Mouse (Mus musculus) limb, embryonic 10.5 days (tissue): ENCODE measurements around the gene Klk8. TPM values are rescaled to one million over a fixed set of nuclear protein-coding genes. Genes with fewer than 3 reads are reported as not detected.

ENCODE experiments used
- DNase-seq: peaks from one replicate; pipeline ENCODE4 v3.0.0-alpha.2; 2017; ENCODE audit warnings: low spot score
- H3K27ac ChIP-seq: fragments of 300-500 bp; sonication (generic); 2 replicates; pipeline ENCODE4 v1.5.1; 2016; ENCODE audit warnings: mild to moderate bottlenecking
- H3K27me3 ChIP-seq: fragments of 300-500 bp; sonication (generic); 2 replicates; pipeline ENCODE4 v1.6.1; 2016; ENCODE audit warnings: low read depth, mild to moderate bottlenecking; ENCODE audit not compliant: poor library complexity, severe bottlenecking
- H3K36me3 ChIP-seq: fragments of 300-500 bp; sonication (generic); 2 replicates; pipeline ENCODE4 v1.6.1; 2016; ENCODE audit warnings: mild to moderate bottlenecking, moderate library complexity
- H3K4me1 ChIP-seq: fragments of 300-500 bp; sonication (generic); 2 replicates; pipeline ENCODE4 v1.6.1; 2016
- H3K4me3 ChIP-seq: fragments of 300-500 bp; sonication (generic); 2 replicates; pipeline ENCODE4 v1.5.1; 2016; ENCODE audit warnings: mild to moderate bottlenecking, moderate library complexity
- H3K9me3 ChIP-seq: fragments of 300-500 bp; sonication (generic); replicated peaks from 2 replicates; pipeline ENCODE4 v1.6.1; 2016; ENCODE audit warnings: mild to moderate bottlenecking
- WGBS: fragments of 180-500 bp; shearing (Covaris S2); methylation state at CpG from one replicate; pipeline ENCODE4 v1.1.7; 2016; 5-methylcytosine and 5-hydroxymethylcytosine counted together
- polyA plus RNA-seq: library from polyadenylated mRNA; unstranded; fragments of >200 nt; fragmentation: Nextera tagmentation; extraction: Ambion mirVana; gene quantifications from 2 replicates; pipeline ENCODE4 v1.2.1, GENCODE M21; 2016

Gene Klk8
- polyA plus RNA-seq, 1 experiment from 2014 or later, result 13.7 TPM

DNA sequence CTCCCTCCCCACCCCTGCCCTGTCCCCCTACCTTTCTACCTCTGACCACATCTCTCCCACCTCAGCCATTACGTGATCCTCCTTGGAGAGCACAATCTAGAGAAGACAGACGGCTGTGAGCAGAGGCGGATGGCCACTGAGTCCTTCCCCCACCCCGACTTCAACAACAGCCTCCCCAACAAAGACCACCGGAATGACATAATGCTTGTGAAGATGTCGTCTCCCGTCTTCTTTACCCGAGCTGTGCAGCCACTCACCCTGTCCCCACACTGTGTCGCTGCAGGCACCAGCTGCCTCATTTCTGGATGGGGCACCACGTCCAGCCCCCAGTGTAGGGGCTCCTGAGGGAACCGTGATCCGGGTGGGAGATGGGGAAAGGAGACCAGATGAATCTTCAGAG lies 20.0 kb upstream of the Klk8 start:
- Histone ChIP-seq H3K4me3 (no peak overlapping the region), H3K9me3 (no peaks in the 10 kb centered on the region), H3K36me3 (no peaks in the 10 kb centered on the region), H3K27ac (no peak overlapping the region), H3K27me3 (0 out of 2 replicates have a peak, but pooled peaks cover 4% of the 10 kb centered on the region), H3K4me1 (peaks cover 5% of the 10 kb centered on the region)
- peak; percentile 19 for DNase-seq
- WGBS, result 89% methylated on average over 12 of the region's 12 CpGs

DNA sequence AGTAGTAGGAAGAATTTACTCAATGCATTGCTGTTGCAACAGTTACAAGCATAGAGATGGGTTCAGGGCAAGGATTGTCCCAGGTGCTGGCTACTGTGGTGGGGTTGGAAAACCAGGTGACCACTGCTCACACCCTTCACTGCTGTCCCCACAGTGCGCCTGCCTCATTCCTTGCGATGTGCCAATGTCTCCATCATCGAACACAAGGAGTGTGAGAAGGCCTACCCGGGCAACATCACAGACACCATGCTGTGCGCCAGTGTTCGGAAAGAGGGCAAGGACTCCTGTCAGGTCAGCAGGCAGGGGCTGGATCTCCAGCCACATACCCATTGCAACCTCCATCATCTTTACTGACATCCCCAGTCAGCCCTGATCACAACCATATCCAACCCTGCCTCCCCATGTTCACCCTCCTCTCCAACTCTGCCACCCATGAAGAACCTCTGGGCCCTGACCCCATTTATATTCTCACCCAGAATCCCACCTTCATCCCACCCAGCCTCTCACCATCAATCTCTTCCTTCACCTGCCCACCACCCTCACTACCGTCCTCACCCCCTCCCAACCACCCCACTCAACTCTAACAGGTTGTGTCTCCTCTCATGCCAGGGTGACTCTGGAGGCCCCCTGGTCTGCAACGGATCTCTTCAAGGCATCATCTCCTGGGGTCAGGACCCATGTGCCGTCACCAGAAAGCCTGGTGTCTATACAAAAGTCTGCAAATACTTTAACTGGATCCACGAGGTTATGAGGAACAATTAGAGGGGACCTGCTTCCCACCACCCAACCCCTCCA lies 19.0 kb upstream of the Klk8 start:
- Histone ChIP-seq H3K9me3 (no peaks in the 10 kb centered on the region), H3K27ac (no peak overlapping the region), H3K4me1 (peaks cover 11% of the 10 kb centered on the region), H3K4me3 (no peak overlapping the region), H3K27me3 (peaks cover 12% of the 10 kb centered on the region), H3K36me3 (no peaks in the 10 kb centered on the region)
- DNase-seq, result peak; percentile 16
- 92% methylated on average over 10 of the region's 10 CpGs for WGBS

GRCm38 (mm10) chr7:43780241-43780640 lies 17.1 kb upstream of the Klk8 start:
- Histone ChIP-seq H3K9me3 (no peaks in the 10 kb centered on the region), H3K4me3 (no peak overlapping the region), H3K27ac (no peak overlapping the region), H3K27me3 (peaks cover 28% of the 10 kb centered on the region), H3K4me1 (peaks cover 7% of the 10 kb centered on the region), H3K36me3 (no peaks in the 10 kb centered on the region)
- WGBS, result 75% methylated on average over 6 of the region's 6 CpGs
- DNase-seq, result no peak

GRCm38 (mm10) chr7:43780746-43781145 lies 16.6 kb upstream of the Klk8 start, which contains the start of gene Klk10:
Gene Klk10, plus strand, starts transcription at chr7:43781035.
- Histone ChIP-seq H3K36me3 (no peaks in the 10 kb centered on the region), H3K9me3 (no peaks in the 10 kb centered on the region), H3K27ac (no peak within 1 kb of the TSS), H3K4me3 (no peak within 1 kb of the TSS), H3K4me1 (peaks cover 6% of the 10 kb centered on the region), H3K27me3 (peaks cover 28% of the 10 kb centered on the region)
- WGBS, result 45% methylated on average over 5 of the region's 5 CpGs
- no peak for DNase-seq

DNA sequence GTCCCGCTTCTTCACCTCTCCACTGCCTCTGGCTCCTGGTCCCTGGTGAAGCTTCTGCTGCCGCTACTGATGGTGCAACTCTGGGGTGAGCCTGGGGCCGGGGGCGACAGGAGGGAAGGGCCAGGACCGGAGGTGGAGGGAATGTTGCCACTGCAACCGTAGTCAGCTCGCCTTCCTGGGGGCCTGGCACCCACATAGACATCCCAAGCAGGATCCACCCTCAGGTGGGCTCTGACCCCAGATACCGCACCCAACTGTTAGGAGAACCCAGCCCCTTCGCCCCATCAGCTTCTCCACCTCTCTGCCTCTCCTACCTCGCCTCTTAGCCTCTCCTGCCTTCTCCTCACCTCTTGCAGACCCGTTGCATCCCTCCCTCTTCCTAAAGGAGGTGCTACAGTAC lies 15.8 kb upstream of the Klk8 start:
- peaks cover 28% of the 10 kb centered on the region for H3K27me3 ChIP-seq
- no peak overlapping the region for H3K4me3 ChIP-seq
- peaks cover 6% of the 10 kb centered on the region for H3K4me1 ChIP-seq
- H3K27ac ChIP-seq, result no peak overlapping the region
- no peak for DNase-seq
- 85% methylated on average over 11 of the region's 11 CpGs for WGBS
- no peaks in the 10 kb centered on the region for H3K36me3 ChIP-seq
- H3K9me3 ChIP-seq, result no peaks in the 10 kb centered on the region

GRCm38 (mm10) chr7:43782275-43783265 lies 14.8 kb upstream of the Klk8 start:
- peak overlapping the region; percentile 46; the same call in 1 of the 2 replicates for H3K27ac ChIP-seq
- WGBS, result 10% methylated on average over 36 of the region's 36 CpGs
- no peaks in the 10 kb centered on the region for H3K9me3 ChIP-seq
- DNase-seq, result peak; percentile 90
- H3K4me1 ChIP-seq, result peaks cover 6% of the 10 kb centered on the region
- no peaks in the 10 kb centered on the region for H3K36me3 ChIP-seq
- H3K27me3 ChIP-seq, result peaks cover 28% of the 10 kb centered on the region
- peak overlapping the region; percentile 40 for H3K4me3 ChIP-seq

DNA sequence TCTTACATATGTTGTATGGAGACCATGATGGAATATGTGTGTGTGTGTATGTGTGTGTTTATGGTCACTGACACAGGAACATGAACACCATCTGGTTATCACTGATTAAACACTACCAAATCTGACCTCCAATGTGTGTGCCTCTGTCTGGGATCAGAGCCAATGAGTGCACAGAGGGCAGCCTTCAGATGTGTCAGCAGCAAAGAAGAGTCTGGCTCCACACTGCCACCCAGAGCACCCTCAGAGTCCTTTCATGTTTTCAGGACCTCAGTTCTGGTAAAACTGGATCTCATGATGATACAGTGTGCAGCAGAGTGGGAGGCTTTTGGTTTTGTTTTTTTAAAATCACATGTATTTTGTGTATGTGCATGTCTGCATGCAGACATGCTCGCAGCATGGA lies 12.1 kb upstream of the Klk8 start:
- no peak for DNase-seq
- 88% methylated on average over 1 of the region's 1 CpGs for WGBS

GRCm38 (mm10) chr7:43788096-43788495 lies 9.3 kb upstream of the Klk8 start:
- no peak overlapping the region for H3K27ac ChIP-seq
- H3K27me3 ChIP-seq, result peaks cover 19% of the 10 kb centered on the region
- DNase-seq, result no peak
- no peaks in the 10 kb centered on the region for H3K4me1 ChIP-seq
- no peaks in the 10 kb centered on the region for H3K36me3 ChIP-seq
- no peaks in the 10 kb centered on the region for H3K9me3 ChIP-seq
- H3K4me3 ChIP-seq, result no peak overlapping the region
- 75% methylated on average over 3 of the region's 3 CpGs for WGBS

More for the DNA sequence above, 12.1 kb upstream of the Klk8 start:
- Histone ChIP-seq H3K4me3 (no peak overlapping the region), H3K27me3 (peaks cover 28% of the 10 kb centered on the region), H3K36me3 (no peaks in the 10 kb centered on the region), H3K9me3 (no peaks in the 10 kb centered on the region), H3K4me1 (peaks cover 6% of the 10 kb centered on the region), H3K27ac (no peak overlapping the region)

- 72% methylated on average over 2 of the region's 2 CpGs for WGBS
- no peaks in the 10 kb centered on the region for H3K36me3 ChIP-seq
- no peaks in the 10 kb centered on the region for H3K9me3 ChIP-seq
- H3K4me3 ChIP-seq, result no peak overlapping the region
- DNase-seq, result no peak
- peaks cover 14% of the 10 kb centered on the region for H3K27me3 ChIP-seq
- H3K27ac ChIP-seq, result no peak overlapping the region
- no peaks in the 10 kb centered on the region for H3K4me1 ChIP-seq
Measured at GRCm38 (mm10) chr7:43789295-43789694, 8.1 kb upstream of the Klk8 start.

DNA sequence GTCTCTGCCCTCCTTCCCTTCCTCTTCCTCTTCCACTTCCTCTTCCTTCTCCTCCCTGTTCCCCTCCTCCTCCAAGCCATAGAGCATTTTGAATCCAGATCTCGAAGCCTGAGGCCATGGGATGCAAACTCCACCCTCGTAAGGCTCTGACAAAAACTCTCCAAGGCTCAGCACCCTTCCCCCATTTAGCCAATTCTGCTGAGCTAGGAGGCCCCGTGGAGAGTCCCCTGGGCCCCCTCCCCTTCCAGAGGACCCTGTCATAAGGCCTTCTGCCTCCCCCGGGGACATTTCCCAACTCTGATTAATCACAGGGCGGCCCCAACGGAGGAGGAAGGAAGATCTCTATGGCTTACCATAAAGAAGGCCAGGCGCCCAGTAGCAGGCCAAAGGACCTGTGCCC lies 5.8 kb upstream of the Klk8 start, which contains the start of gene Klk9:
Klk9 (plus strand) TSS at position 301 of the 400 bp plus-strand sequence.
- no peak for DNase-seq
- Histone ChIP-seq H3K27ac (no peak within 1 kb of the TSS), H3K27me3 (peaks cover 30% of the 10 kb centered on the region), H3K4me1 (peaks cover 3% of the 10 kb centered on the region), H3K36me3 (no peaks in the 10 kb centered on the region), H3K9me3 (no peaks in the 10 kb centered on the region), H3K4me3 (no peak within 1 kb of the TSS)
- WGBS, result 75% methylated on average over 7 of the region's 7 CpGs

- peaks cover 54% of the 10 kb centered on the region for H3K27me3 ChIP-seq
- H3K4me3 ChIP-seq, result peak overlapping the region; percentile 56
- peaks cover 16% of the 10 kb centered on the region for H3K4me1 ChIP-seq
- WGBS, result 8% methylated on average over 8 of the region's 8 CpGs
- H3K36me3 ChIP-seq, result no peaks in the 10 kb centered on the region
- no peak overlapping the region for H3K27ac ChIP-seq
- H3K9me3 ChIP-seq, result no peaks in the 10 kb centered on the region
- no peak for DNase-seq
Measured at GRCm38 (mm10) chr7:43796355-43796754, 1.0 kb upstream of the Klk8 start.

DNA sequence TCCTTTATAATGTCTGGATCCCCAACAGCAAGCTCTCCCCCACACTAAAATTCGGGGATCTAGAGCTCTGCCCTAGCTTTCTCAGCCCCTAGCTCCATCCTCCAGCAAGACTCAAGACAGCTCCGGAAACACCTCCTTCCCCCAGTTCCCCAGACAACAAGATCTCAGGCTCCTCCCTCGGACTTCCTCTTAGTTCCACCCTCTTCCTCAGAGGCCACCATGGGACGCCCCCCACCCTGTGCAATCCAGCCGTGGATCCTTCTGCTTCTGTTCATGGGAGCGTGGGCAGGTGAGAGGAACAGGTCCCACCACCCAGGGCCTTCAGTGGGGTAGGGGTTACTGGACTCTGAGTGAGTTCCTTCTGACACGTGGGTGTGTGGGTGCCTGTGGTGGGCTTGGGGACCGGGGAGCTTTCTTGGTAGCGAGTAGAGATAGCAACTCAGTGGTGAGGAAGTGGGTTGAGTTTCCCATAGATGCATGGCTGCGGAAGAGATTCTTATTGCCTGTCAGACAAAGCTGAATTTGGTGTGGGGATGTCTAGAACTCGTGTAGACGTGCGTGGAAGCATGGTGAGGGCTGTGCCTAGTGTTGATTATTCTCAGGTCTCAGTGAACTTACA lies 576 bp downstream of the Klk8 start:
- Histone ChIP-seq H3K4me3 (peak overlapping the region; percentile 56), H3K36me3 (no peaks in the 10 kb centered on the region), H3K27me3 (peaks cover 54% of the 10 kb centered on the region)

More for the DNA sequence above, 576 bp downstream of the Klk8 start:
- DNase-seq, result no peak
- H3K9me3 ChIP-seq, result no peaks in the 10 kb centered on the region
- H3K4me1 ChIP-seq, result peaks cover 16% of the 10 kb centered on the region
- no peak overlapping the region for H3K27ac ChIP-seq
- 40% methylated on average over 13 of the region's 13 CpGs for WGBS
